Mouse (Mus musculus): Measurements from ENCODE around the gene Spdl1.

The Spdl1 gene

DNA sequence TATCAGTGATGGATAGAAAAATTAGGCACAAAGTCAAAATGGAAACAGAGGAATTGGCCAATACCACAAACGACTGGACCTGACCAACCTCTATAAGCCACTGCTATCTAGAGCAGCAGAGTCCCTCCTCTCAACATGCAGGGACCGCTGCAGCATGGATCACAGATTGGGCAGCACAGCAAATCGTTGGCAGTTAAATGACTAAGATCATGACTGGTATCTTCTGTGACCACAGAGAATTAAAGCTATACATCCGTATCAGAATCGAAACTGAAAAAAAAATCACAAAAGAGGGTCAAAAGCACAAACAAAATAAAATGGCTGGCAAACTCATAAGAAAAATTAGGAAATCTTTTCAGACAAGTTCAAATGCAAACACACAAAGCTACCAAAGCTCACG, 71.3 kb downstream of the Spdl1 start:
- DNase-seq (ENCODE audit: low read depth in 2 of 2, low spot score in 2 of 2): no peak

- DNase-seq (ENCODE audit: low read depth in 2 of 2, low spot score in 2 of 2): no peak
Measured at GRCm38 (mm10) chr11:34759582-34759981, 73.9 kb downstream of the Spdl1 start.
